Mouse (Mus musculus): ENCODE data around the gene Mlip. TPM values are rescaled to one million over a fixed set of nuclear protein-coding genes. Genes with fewer than 3 reads are reported as not detected.

Gene Mlip
- polyA plus RNA-seq, 1 experiment: not detected

GRCm38 (mm10) chr9:77175870-77176269 is 176.9 kb downstream of the Mlip start:
- no peak overlapping the region for H3K9ac ChIP-seq (ENCODE audit: low read depth, poor library complexity, severe bottlenecking)
- H3K9me3 ChIP-seq (replicated peaks; ENCODE audit: control insufficient read depth, insufficient read depth, low read length, poor library complexity, severe bottlenecking): no peaks in the 10 kb centered on the region
- no peak overlapping the region for H3K27ac ChIP-seq (ENCODE audit: insufficient read depth, low read length)
- no peaks in the 10 kb centered on the region for H3K36me3 ChIP-seq (ENCODE audit: control insufficient read depth, insufficient read depth, low read length, poor library complexity, severe bottlenecking)
- no peak for TF ChIP-seq POLR2A (IDR thresholded peaks at IDR 0.05; ENCODE audit: insufficient read depth, low read length)
- no peak for TF ChIP-seq EP300 (IDR thresholded peaks at IDR 0.05; ENCODE audit: insufficient read depth, low read depth, low read length)
- TF ChIP-seq CTCF (IDR thresholded peaks at IDR 0.05; ENCODE audit: low read depth, low read length): no peak
- no peaks in the 10 kb centered on the region for H3K4me1 ChIP-seq (ENCODE audit: control insufficient read depth, insufficient read depth, low read length)
- H3K4me3 ChIP-seq (ENCODE audit: low read depth, low read length): no peak overlapping the region
- no peaks in the 10 kb centered on the region for H3K27me3 ChIP-seq (ENCODE audit: control insufficient read depth, insufficient read depth, low read length, poor library complexity, severe bottlenecking)

GRCm38 (mm10) chr9:77172044-77172443 is 180.7 kb downstream of the Mlip start:
- no peak overlapping the region for H3K27ac ChIP-seq (ENCODE audit: insufficient read depth, low read length)
- TF ChIP-seq POLR2A (IDR thresholded peaks at IDR 0.05; ENCODE audit: insufficient read depth, low read length) (no peak), EP300 (IDR thresholded peaks at IDR 0.05; ENCODE audit: insufficient read depth, low read depth, low read length) (no peak), CTCF (IDR thresholded peaks at IDR 0.05; ENCODE audit: low read depth, low read length) (no peak)

GRCm38 (mm10) chr9:77165877-77166276 is 186.9 kb downstream of the Mlip start:
- no peaks in the 10 kb centered on the region for H3K9me3 ChIP-seq (replicated peaks; ENCODE audit: control insufficient read depth, insufficient read depth, low read length, poor library complexity, severe bottlenecking)
- H3K27me3 ChIP-seq (ENCODE audit: control insufficient read depth, insufficient read depth, low read length, poor library complexity, severe bottlenecking): no peaks in the 10 kb centered on the region
- no peaks in the 10 kb centered on the region for H3K36me3 ChIP-seq (ENCODE audit: control insufficient read depth, insufficient read depth, low read length, poor library complexity, severe bottlenecking)
- no peak overlapping the region for H3K4me3 ChIP-seq (ENCODE audit: low read depth, low read length)
- no peak for TF ChIP-seq EP300 (IDR thresholded peaks at IDR 0.05; ENCODE audit: insufficient read depth, low read depth, low read length)
- no peak for TF ChIP-seq POLR2A (IDR thresholded peaks at IDR 0.05; ENCODE audit: insufficient read depth, low read length)
- no peak for TF ChIP-seq CTCF (IDR thresholded peaks at IDR 0.05; ENCODE audit: low read depth, low read length)
- H3K4me1 ChIP-seq (ENCODE audit: control insufficient read depth, insufficient read depth, low read length): no peaks in the 10 kb centered on the region
- H3K9ac ChIP-seq (ENCODE audit: low read depth, poor library complexity, severe bottlenecking): no peak overlapping the region
- no peak overlapping the region for H3K27ac ChIP-seq (ENCODE audit: insufficient read depth, low read length)

More at GRCm38 (mm10) chr9:77172044-77172443, 180.7 kb downstream of the Mlip start:
- H3K36me3 ChIP-seq (ENCODE audit: control insufficient read depth, insufficient read depth, low read length, poor library complexity, severe bottlenecking): no peaks in the 10 kb centered on the region
- H3K4me1 ChIP-seq (ENCODE audit: control insufficient read depth, insufficient read depth, low read length): no peaks in the 10 kb centered on the region
- H3K9ac ChIP-seq (ENCODE audit: low read depth, poor library complexity, severe bottlenecking): no peak overlapping the region
- no peaks in the 10 kb centered on the region for H3K27me3 ChIP-seq (ENCODE audit: control insufficient read depth, insufficient read depth, low read length, poor library complexity, severe bottlenecking)
- no peaks in the 10 kb centered on the region for H3K9me3 ChIP-seq (replicated peaks; ENCODE audit: control insufficient read depth, insufficient read depth, low read length, poor library complexity, severe bottlenecking)
- H3K4me3 ChIP-seq (ENCODE audit: low read depth, low read length): no peak overlapping the region

DNA sequence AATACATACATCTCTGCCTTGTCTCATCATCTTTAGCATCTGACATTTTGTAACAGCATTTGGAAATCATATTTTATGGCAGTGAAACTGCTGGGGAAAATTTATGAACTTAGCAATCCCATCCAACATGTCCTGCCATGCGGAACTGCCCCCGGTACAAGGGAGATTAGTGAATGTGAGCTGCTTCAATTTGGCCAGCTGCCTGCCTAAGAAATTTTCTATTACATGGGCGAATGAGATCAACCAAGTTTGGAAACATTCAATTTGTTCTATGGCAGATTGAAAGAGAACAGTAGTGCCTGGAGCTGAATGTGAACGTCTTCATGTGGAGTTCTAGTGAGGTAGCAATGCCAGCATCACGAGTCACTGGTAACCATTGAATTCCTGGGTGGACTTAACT is 191.0 kb downstream of the Mlip start:
- H3K27me3 ChIP-seq (ENCODE audit: control insufficient read depth, insufficient read depth, low read length, poor library complexity, severe bottlenecking): no peaks in the 10 kb centered on the region
- H3K4me3 ChIP-seq (ENCODE audit: low read depth, low read length): no peak overlapping the region
- no peaks in the 10 kb centered on the region for H3K9me3 ChIP-seq (replicated peaks; ENCODE audit: control insufficient read depth, insufficient read depth, low read length, poor library complexity, severe bottlenecking)
- H3K36me3 ChIP-seq (ENCODE audit: control insufficient read depth, insufficient read depth, low read length, poor library complexity, severe bottlenecking): no peaks in the 10 kb centered on the region
- no peak overlapping the region for H3K9ac ChIP-seq (ENCODE audit: low read depth, poor library complexity, severe bottlenecking)
- H3K4me1 ChIP-seq (ENCODE audit: control insufficient read depth, insufficient read depth, low read length): no peaks in the 10 kb centered on the region
- TF ChIP-seq CTCF (IDR thresholded peaks at IDR 0.05; ENCODE audit: low read depth, low read length) (no peak), EP300 (IDR thresholded peaks at IDR 0.05; ENCODE audit: insufficient read depth, low read depth, low read length) (no peak), POLR2A (IDR thresholded peaks at IDR 0.05; ENCODE audit: insufficient read depth, low read length) (no peak)
- H3K27ac ChIP-seq (ENCODE audit: insufficient read depth, low read length): no peak overlapping the region

- no peak overlapping the region for H3K4me3 ChIP-seq (ENCODE audit: low read depth, low read length)
- no peaks in the 10 kb centered on the region for H3K36me3 ChIP-seq (ENCODE audit: control insufficient read depth, insufficient read depth, low read length, poor library complexity, severe bottlenecking)
- H3K4me1 ChIP-seq (ENCODE audit: control insufficient read depth, insufficient read depth, low read length): no peaks in the 10 kb centered on the region
- no peaks in the 10 kb centered on the region for H3K27me3 ChIP-seq (ENCODE audit: control insufficient read depth, insufficient read depth, low read length, poor library complexity, severe bottlenecking)
- H3K27ac ChIP-seq (ENCODE audit: insufficient read depth, low read length): no peak overlapping the region
- TF ChIP-seq POLR2A (IDR thresholded peaks at IDR 0.05; ENCODE audit: insufficient read depth, low read length): no peak
- TF ChIP-seq CTCF (IDR thresholded peaks at IDR 0.05; ENCODE audit: low read depth, low read length): no peak
- TF ChIP-seq EP300 (IDR thresholded peaks at IDR 0.05; ENCODE audit: insufficient read depth, low read depth, low read length): no peak
- no peak overlapping the region for H3K9ac ChIP-seq (ENCODE audit: low read depth, poor library complexity, severe bottlenecking)
- H3K9me3 ChIP-seq (replicated peaks; ENCODE audit: control insufficient read depth, insufficient read depth, low read length, poor library complexity, severe bottlenecking): no peaks in the 10 kb centered on the region
Measured at GRCm38 (mm10) chr9:77160277-77160926, 192.4 kb downstream of the Mlip start.

- H3K27me3 ChIP-seq (ENCODE audit: control insufficient read depth, insufficient read depth, low read length, poor library complexity, severe bottlenecking): no peaks in the 10 kb centered on the region
- no peaks in the 10 kb centered on the region for H3K36me3 ChIP-seq (ENCODE audit: control insufficient read depth, insufficient read depth, low read length, poor library complexity, severe bottlenecking)
- no peak overlapping the region for H3K9ac ChIP-seq (ENCODE audit: low read depth, poor library complexity, severe bottlenecking)
- H3K4me3 ChIP-seq (ENCODE audit: low read depth, low read length): no peak overlapping the region
- no peak overlapping the region for H3K27ac ChIP-seq (ENCODE audit: insufficient read depth, low read length)
- H3K9me3 ChIP-seq (replicated peaks; ENCODE audit: control insufficient read depth, insufficient read depth, low read length, poor library complexity, severe bottlenecking): no peaks in the 10 kb centered on the region
- TF ChIP-seq POLR2A (IDR thresholded peaks at IDR 0.05; ENCODE audit: insufficient read depth, low read length): no peak
- TF ChIP-seq CTCF (IDR thresholded peaks at IDR 0.05; ENCODE audit: low read depth, low read length): no peak
- no peak for TF ChIP-seq EP300 (IDR thresholded peaks at IDR 0.05; ENCODE audit: insufficient read depth, low read depth, low read length)
- no peaks in the 10 kb centered on the region for H3K4me1 ChIP-seq (ENCODE audit: control insufficient read depth, insufficient read depth, low read length)
Measured at GRCm38 (mm10) chr9:77148518-77149257, 204.1 kb downstream of the Mlip start.
